Mouse (Mus musculus) testis, postnatal 10 days (tissue): Measurements from ENCODE around the gene Jsrp1.

ENCODE experiments used
- DNase-seq: peaks from one replicate; pipeline ENCODE4 v3.0.0; 2021; ENCODE audit warnings: low spot score

Gene Jsrp1

DNA sequence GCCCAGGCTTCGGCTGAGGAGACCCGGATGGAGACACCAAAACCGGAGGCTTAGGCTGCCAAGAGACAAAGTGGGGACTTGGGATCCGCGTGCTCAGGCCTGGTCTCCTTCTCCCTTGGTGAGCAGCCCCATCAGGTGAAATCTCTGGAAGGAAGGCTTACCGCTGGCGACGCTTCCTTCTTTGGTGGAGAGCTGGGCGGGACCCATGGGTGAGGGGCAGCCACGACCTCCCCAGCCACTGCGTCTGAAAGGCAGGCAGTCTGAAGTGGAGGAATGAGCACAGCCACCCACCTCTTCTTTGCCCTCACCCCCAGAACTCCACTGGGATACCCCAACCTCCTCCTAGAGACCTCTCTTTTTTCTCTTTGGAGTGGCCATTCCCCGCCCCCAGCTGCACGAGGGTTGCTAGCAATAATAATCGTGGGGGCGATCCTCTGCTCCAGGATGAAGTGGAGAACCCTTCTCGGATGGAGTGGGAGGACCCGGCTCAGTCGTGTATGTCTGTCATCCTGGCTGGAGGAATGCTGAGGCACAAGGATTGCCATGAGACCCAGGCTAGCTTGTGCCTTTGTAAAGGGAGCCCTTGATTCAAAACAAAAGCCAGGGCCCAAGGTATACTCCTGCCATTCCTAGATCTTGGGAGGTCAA, 4.2 kb downstream of the Jsrp1 start:
- no peak for DNase-seq

DNA sequence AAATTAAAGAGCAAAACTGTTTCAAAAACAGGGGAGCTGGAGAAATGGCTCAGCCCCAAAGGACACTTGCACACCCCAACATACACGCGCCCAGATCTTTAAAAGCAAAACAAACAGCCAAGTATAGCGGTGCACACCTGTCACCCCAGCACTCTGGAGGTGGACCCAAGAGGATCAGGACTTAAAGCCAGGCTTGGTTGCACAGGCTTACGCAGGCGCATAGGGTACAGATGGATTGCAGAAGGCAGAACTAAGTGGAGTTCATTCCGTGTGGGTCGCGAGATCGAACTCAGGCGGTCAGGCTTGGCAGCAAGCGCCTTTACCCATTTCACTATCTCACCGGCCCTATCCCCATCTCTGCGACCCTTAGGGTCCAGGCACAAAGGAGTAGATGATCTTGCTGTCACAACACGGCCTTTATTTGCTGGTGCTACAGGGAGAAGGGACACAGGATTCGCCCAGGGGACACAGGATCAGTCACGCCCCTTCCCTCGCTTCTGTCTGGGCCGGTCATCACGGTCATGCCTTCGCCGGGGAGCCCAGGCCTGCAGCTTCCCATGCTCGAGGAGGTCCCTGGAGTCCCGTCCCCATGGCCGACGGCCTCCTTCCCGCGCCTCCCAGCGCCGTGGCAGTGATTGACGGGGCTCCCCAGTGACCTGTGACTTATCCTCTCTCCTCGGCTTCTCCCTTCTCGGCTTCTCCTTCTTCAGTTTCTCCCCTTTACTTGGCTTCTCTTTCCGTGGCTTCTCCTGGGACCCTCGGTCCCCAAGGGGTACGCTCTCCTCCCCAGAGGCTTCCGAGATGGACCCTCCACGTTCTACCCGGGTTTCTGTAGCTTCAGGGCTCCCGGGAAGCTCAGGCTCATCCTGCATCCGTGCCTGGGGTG, 5.0 kb downstream of the Jsrp1 start:
- no peak for DNase-seq

DNA sequence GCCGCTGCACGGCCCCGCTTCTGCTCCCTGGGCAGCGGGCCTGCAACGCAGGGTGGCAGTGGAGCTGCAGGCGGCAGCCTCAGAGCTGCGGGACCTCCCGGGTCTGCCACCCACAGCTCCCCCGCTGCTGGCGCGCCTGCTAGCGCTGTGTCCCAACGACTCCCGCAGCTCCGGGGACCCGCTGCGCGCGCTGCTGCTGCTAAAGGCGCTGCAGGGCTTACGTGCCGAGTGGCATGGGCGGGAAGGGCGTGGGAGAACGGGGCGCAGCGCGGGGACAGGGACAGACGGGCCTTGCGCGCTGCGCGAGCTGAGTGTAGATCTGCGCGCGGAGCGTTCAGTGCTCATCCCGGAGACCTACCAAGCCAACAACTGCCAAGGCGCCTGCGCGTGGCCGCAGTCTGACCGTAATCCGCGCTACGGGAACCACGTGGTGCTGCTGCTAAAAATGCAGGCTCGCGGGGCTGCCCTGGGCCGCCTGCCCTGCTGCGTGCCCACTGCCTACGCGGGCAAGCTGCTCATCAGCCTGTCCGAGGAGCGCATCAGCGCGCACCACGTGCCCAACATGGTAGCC, 6.2 kb downstream of the Jsrp1 start:
- peak; percentile 78 for DNase-seq

DNA sequence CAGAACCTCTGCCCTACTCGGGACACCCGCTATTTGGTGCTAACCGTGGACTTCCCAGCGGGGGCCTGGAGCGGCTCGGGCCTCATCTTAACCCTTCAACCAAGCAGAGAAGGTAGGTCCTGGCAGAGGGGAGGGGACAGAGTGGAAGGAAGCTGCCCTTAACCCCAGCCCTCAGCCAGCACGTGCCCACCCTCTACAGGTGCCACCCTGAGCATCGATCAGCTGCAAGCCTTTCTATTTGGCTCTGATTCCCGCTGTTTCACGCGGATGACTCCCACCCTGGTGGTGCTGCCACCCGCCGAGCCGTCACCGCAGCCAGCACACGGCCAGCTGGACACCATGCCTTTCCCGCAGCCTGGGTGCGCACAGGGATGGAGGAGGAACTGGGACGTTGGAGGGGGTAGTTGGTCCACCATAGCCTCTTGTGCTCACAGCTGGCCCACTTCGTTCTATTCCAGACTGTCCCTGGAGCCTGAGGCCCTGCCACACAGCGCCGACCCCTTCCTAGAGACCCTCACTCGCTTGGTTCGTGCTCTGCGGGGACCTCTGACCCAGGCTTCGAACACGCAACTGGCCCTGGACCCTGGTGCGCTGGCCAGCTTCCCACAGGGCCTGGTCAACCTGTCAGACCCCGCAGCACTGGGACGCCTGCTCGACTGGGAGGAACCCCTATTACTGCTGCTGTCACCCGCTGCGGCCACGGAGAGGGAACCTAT, 6.8 kb downstream of the Jsrp1 start:
- no peak for DNase-seq

DNA sequence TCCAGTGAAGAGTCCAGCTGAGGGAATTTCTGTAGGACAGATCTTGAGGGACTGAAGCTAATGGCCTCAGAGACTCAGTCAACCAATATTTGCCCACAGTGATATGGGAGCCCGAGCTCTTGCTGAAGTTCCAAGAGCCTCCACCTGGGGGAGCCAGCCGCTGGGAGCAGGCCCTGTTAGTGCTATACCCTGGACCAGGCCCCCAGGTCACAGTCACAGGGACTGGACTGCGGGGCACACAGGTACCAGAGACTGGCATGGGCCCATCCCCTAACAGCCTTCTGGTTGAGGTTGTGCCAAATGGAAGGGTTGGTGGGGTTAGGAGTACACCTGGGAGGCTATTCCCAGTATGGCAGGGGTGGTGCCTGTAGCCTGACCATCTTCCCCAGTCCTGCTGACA, 7.4 kb downstream of the Jsrp1 start:
- DNase-seq = peak; percentile 96

DNA sequence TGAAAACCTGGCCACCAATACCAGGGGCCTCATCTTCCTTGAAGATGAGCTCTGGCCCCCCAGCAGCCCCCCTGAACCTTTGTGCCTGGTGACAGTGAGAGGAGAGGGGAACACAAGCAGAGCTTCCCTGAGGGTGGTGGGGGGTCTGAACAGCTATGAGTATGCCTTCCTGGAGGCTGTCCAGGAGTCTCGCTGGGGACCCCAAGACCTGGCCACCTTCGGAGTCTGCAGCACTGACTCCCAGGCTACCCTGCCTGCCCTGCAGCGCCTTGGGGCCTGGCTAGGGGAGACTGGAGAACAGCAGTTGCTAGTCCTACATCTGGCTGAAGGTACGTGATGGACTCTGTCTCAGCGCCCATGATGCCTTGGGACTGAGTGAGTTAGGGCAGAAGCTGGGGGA, 8.0 kb downstream of the Jsrp1 start:
- no peak for DNase-seq

DNA sequence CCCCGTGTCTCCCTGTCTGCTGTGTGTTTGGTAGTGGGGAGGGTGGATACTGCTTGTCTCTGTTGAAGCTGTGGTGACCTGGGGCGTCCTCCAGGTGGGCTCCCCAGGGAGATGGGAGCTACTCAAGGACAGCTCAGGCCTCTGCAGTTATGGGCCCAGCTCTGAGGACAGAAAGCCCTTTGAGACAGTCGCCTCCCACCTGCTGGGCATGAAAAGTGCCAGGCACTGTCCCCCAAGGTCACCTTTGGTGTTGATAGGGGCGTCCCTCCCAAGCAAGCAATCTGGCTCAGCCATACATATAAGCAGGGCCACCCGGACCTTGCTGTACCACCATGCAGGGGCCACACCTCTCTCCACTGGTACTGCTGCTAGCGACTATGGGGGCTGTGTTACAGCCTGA, 8.4 kb downstream of the Jsrp1 start, which contains the start of gene Amh:
Gene Amh (plus strand): TSS at position 328 of the 400 bp plus-strand sequence.
- peak; percentile 69 for DNase-seq

DNA sequence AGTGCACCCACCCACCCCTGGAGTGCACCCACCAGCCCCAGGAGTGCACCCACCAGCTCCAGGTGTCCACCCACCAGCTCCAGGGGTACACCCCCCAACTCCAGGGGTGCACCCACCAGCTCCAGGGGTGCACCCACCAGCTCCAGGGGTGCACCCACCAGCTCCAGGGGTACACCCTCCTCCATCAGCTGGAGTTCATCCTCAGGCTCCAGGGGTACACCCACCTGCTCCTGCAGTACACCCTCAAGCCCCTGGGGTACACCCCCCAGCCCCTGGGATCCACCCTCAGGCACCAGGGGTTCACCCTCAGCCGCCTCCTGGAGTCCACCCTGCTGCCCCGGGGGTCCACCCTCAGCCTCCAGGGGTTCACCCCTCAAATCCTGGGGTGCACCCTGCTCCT, 9.0 kb downstream of the Jsrp1 start:
- no peak for DNase-seq

DNA sequence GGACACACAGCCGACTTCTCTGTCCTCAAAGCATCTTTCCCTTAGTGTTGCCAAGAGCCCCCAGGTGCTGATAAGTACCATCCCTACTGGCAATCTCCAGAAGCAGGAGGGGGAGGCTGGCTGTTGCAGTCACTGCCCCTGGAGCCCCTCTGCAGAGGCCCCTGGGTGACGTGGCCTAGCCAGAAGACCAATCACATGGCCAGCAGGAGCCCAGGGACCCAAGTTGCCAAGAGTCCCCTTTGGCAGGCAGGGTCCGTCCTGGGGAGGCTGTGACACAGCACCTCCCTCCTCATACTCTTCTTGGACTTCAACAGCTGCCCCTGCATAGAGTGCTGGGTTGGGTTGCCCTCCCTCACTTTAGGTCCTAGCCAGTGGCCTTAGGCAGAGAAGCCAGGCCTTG, 10.3 kb downstream of the Jsrp1 start:
- no peak for DNase-seq

DNA sequence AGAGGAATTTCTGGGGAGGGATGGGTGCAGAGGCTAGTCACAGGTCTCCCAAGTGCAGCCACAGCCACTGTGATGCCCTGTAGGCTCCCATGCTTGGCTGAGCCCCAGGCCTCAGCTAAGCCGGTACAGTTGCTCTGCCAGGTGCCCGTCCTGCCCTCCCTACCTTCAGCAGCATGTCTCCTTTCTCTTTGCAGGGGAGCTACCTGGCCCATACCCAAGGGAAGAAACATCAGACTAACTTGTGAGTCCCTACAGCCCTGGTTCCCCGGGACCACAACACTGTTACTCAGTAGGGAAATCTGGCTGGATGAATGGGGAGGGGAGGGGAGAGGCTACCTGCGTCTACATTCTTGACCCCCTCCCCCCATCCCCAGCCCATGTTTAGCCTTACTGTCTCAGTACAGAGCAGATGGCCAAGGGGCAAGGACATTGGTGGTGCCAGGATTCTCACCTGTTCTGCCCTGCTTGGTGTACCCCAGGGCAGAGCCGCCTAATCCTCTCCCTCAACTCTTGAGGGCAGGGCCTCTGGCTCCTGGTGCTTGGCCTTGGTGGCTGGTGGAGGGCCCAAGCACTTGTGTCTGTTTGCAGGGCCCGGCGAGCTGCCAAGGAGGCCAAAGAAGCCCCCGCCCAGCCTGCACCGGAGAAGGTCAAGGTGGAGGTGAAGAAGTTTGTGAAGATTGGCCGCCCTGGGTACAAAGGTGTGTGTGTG, 10.9 kb downstream of the Jsrp1 start:
- peak; percentile 78 for DNase-seq

DNA sequence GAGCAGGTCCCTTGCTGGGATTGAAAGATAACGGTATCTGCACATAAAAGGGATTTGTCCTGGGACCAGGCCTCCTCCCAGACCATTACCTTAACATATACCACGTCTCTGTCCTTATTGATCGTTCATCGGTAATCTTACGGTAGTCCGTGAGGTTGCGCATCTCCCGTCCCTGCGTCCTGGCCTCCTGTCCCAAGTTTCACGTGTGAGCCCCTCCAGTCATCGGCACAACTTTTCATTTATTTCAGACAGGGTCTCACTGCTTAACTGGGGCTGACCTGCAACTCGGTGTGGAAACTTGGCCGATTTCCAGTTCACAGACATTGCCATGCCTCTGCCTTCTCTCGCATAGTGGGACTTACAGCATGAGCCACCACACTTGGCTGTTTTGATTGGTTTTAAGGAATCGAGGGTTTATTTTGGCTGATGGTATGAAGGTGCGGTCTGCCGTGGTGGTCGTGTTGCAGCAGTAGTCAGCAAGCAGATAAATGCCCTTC, 14.2 kb downstream of the Jsrp1 start:
- DNase-seq = no peak

DNA sequence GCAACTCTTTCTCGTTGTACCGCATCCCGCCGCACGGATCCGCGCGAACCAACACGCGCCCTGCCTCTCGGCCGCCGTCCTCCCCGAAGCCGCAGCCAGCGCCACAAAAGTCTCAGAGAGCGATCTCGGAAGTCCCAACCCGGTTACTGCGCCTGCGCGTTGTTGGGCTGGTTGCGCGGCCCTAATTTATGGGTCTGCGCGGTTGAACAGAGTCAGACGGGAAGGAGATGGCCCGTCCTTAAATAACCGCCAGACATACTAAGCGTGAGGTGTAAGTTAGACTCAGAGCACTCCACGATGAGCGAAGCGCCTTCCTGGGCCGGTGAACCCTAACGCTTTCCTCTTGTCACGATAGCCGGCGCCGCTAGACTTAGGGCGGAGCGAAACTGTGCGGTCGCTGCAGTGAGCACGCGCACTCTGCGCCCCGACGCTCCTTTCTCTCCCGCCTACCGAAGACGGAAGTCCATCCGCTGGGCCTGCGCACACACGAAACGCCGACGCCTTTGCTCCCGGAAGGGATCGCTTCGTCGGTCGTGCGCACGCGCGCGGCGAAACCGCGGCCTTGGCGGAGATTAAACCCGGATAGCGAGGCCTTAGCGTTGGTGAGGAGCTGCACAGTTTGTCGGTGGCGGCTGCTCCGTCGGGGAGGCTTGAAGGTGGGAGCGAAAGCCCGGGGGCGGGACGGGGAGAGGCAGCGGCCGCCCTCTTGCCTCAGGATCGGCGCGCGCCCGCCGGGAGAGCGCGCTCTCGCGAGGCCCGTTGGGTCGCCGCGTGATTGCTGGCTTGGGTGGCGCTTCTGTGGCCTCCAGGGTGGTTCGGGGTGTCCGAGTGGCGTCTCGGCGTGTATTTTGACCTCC, 14.9 kb downstream of the Jsrp1 start, which contains the start of the genes Sf3a2 and Plekhj1:
Gene Sf3a2 (plus strand): TSS at position 49 of the 857 bp plus-strand sequence.
Gene Plekhj1 (minus strand): TSS at position 477 of the 857 bp plus-strand sequence.
- peak; percentile 97 for DNase-seq

DNA sequence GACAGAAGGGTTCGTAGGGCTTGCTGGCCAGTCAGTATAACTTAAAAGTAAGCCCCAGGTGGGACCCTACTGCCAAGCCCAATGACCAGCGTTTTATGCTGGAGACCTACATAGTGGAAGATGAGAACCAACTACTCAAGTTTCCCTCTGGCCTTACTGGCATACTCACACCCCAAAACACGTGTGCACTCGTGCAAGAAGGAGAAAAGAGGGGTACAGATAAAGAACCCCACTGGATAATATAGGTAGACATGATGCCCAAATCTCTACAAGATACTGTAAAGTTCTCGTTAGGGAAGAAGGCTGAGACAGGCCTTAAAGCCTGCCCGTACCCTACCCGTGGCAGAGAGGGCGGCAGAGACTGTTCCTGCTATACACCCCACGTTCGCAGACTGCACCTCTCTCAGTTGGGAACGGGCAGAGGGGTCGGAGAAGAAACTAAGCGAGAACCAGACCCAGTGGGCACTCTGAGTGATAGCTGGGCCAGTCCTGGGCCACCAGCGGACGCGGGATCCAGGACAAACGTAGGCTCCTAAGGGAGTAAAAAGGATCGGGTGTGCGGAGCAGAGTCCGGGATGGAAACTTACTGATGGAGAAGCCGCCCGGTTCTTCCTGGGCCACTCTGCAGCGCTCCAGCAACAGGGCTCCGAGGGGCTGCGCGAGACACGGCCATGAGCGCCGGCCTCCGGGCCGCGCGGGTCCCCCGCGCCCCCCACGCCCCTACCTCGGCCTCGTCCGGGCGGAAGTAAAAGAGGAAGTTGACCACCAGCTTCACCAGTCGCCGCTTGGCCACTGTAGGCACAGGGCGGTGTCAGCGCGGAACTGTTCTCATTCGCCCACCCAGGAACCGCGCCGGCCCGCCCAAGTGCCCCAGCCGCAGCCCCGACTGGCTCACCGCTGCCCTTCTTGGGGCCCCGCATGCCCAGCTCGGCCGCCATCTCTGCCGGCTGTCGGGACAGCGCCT, 15.8 kb downstream of the Jsrp1 start:
- DNase-seq = no peak

DNA sequence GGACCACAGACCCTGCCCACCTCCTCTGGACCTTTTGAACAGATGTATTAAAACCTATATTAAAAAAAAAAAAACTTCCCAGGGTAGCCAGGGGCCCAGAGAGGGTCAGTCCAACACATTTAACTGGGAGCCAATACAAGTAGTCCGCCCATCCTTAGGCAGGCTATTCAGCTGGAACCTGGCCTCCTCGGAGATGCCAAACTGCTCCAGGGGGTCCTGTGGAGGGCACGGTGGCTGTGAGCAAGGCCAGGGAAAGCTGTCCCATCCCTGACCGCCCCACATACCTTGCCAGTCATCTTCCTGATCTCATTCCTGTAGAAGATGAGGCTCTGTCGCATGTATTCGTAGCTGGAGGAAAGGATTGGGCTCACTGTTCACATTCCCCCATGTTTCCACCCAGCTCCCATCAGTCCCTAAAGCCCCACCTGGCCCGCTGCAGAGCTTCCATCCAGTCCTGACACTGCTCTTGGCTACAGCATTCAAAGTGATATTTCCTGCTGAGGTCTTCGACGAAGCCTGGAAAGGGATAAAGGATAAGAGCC, 16.9 kb downstream of the Jsrp1 start:
- no peak for DNase-seq

DNA sequence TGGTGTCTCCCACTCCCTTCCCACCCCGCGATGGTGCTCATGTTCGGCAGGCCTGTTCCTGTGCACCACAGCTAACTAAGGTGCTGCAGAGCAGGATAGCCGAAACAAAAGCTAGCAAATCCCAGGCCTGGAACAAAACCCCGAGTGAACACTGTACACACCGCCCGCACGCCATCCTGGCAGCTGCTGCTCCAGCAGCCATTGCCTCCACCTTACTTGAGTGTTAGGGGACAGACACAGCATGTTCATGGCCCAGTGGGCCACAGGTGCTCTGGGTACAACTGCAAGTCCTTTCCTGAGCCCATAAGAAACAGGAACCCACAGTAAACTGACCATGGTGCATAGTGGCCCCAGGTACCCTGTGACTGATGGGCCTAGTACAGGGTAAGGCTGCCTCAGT, 18.5 kb downstream of the Jsrp1 start:
- DNase-seq = no peak

DNA sequence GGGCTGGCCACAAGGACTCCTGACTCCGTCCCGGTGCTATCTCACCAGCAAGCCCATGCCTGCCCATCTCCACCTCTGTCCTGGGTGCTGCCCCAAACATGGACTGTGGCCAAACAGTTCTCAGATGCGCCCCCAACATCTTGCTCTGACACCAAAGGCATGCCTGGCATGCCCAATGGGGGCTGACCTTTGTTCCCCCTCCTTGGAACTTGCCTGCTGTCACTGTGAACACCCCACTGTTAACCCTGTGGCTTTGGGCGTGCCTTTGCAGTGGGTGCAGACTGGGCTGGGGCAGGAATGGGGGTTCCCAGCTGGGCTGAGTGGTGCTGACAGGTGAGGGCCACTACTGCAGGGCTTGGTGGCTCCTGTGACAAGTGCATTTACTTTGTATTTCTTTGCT, 19.5 kb downstream of the Jsrp1 start:
- no peak for DNase-seq

DNA sequence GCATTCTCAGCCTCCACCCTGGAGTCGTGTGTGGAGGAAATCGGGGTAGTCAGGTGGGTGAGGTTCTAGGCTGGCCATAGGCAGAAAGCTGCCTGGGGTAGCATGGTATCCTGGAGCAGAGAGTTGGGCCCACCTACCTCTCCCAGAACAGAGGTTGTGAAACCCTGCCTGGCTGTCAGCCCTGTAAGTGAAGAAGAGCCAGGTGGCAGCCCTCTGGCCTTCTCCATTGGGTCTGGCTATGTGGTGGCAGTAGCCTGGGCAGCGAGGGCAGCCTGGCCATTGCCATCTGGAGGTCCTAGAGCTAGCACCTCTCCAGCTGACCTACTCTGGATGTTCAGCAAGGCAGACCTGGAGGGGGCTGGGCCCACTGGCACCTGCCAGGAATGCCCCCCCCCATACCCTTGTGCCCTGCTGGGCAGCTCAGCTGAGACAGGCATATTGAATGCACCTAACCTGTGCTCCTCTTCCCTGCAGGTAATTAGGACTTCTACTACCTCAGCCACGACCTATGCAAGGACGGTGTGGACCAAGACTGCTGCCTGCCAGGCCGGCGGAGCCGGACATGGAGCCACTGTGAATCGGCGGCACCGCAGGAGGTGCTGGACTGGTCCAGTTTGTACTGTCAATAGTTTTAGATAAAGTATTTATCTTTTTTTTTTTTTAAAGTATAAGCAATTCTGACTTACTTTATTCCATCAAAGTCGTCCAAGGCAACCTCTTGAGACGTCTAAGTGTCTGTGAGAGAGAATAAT, 20.1 kb downstream of the Jsrp1 start:
- no peak for DNase-seq
